Mouse (Mus musculus): ENCODE measurements around the gene Chac1.

DNA sequence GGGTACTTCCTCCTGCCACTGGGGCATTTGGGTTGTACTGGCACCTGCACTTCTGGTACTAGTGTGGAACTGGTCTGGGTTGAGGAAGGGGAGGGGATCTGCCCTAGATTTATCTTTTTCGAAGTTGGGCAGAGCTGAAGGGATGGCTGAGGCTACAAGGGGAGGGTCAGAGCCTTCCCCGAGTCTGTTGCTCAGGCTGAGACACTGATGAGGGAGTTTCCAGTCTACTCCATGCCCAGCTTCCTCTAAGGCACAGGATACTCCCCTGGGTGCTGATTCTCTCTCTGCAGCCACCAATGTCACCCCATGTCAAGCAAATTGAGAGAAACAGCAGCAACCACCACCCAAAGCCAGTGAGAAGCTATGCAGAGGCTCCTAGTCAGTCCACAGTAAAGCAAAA, 15.0 kb upstream of the Chac1 start:
- no peak for TF ChIP-seq CTCF (IDR thresholded peaks at IDR 0.05; ENCODE audit: low read depth, low read length)
- no peak for TF ChIP-seq POLR2A (IDR thresholded peaks at IDR 0.05; ENCODE audit: borderline replicate concordance, low read depth, low read length)
